Mouse (Mus musculus) forebrain, embryonic 14.5 days (tissue): Measurements from ENCODE around the gene Akap8l. TPM values are rescaled to one million over a fixed set of nuclear protein-coding genes. Genes with fewer than 3 reads are reported as not detected.

Experiments used
- ATAC-seq: fragments of 200-750 bp; cut with Nextera tagmentation; 2 replicates; pipeline ENCODE4 v1.8.0; 2017; ENCODE audit warnings: mild to moderate bottlenecking, moderate library complexity
- DNase-seq: peaks from one replicate; pipeline ENCODE4 v3.0.0-alpha.2; 2015; ENCODE audit warnings: low spot score
- H3K27ac ChIP-seq: fragments of 300-500 bp; sonication (generic); 2 replicates; pipeline ENCODE4 v1.5.1; 2014; ENCODE audit warnings: low read depth, mild to moderate bottlenecking, control low read depth, low read length, moderate library complexity
- H3K27me3 ChIP-seq: fragments of 300-500 bp; sonication (generic); replicated peaks from 2 replicates; pipeline ENCODE4 v1.6.1; 2014; ENCODE audit warnings: low read length, control low read depth, mixed read lengths; ENCODE audit not compliant: control insufficient read depth, insufficient read depth
- H3K36me3 ChIP-seq: fragments of 300-500 bp; sonication (generic); 2 replicates; pipeline ENCODE4 v1.6.1; 2014; ENCODE audit warnings: low read length, control low read depth; ENCODE audit not compliant: control insufficient read depth, insufficient read depth
- H3K4me1 ChIP-seq: fragments of 300-500 bp; sonication (generic); 2 replicates; pipeline ENCODE4 v1.6.1; 2014; ENCODE audit warnings: antibody characterized with exemption, low read length, control low read depth; ENCODE audit not compliant: control insufficient read depth, insufficient read depth
- H3K4me2 ChIP-seq: fragments of 300-500 bp; sonication (generic); 2 replicates; pipeline ENCODE4 v1.6.1; 2014; ENCODE audit warnings: mild to moderate bottlenecking, control low read depth, low read length
- H3K4me3 ChIP-seq: fragments of 300-500 bp; sonication (generic); 2 replicates; pipeline ENCODE4 v1.5.1; 2014; ENCODE audit warnings: low read depth, low read length, control low read depth
- H3K9ac ChIP-seq: fragments of 300-500 bp; sonication (generic); 2 replicates; pipeline ENCODE4 v1.6.1; 2014; ENCODE audit warnings: mild to moderate bottlenecking, low read length, control low read depth, moderate library complexity
- H3K9me3 ChIP-seq: fragments of 300-500 bp; sonication (generic); replicated peaks from 2 replicates; pipeline ENCODE4 v1.6.1; 2016; ENCODE audit warnings: low read length, control low read depth, mixed read lengths; ENCODE audit not compliant: control insufficient read depth
- WGBS: fragments of 180-500 bp; shearing (Covaris S2); extraction: QIAGEN DNeasy Blood & Tissue Kit; methylation state at CpG from one replicate; pipeline ENCODE4 v1.1.7; 2014; 5-methylcytosine and 5-hydroxymethylcytosine counted together
- polyA plus RNA-seq: library from polyadenylated mRNA; unstranded; fragments of >200 nt; fragmentation: Nextera tagmentation; extraction: Ambion mirVana; gene quantifications from 2 replicates; pipeline ENCODE4 v1.2.1, GENCODE M21; 2014

The Akap8l gene
- polyA plus RNA-seq, 1 experiment from 2014 or later, result 66.6 TPM

GRCm38 (mm10) chr17:32317708-32318107, 32.7 kb downstream of the Akap8l start:
- no peak overlapping the region for H3K9ac ChIP-seq
- WGBS, result 93% methylated on average over 3 of the region's 3 CpGs
- H3K27me3 ChIP-seq, result no peaks in the 10 kb centered on the region
- peaks cover 15% of the 10 kb centered on the region for H3K4me1 ChIP-seq
- no peak for DNase-seq
- H3K9me3 ChIP-seq, result no peaks in the 10 kb centered on the region
- H3K4me3 ChIP-seq, result no peak overlapping the region
- H3K4me2 ChIP-seq, result no peak overlapping the region
- no peak for ATAC-seq
- H3K36me3 ChIP-seq, result peaks cover 58% of the 10 kb centered on the region
- no peak overlapping the region for H3K27ac ChIP-seq

- Histone ChIP-seq H3K9me3 (no peaks in the 10 kb centered on the region), H3K9ac (no peak overlapping the region), H3K27ac (no peak overlapping the region), H3K4me2 (no peak overlapping the region), H3K4me1 (peaks cover 12% of the 10 kb centered on the region), H3K27me3 (no peaks in the 10 kb centered on the region), H3K36me3 (peaks cover 65% of the 10 kb centered on the region), H3K4me3 (no peak overlapping the region)
- WGBS, result 88% methylated on average over 8 of the region's 8 CpGs
- ATAC-seq, result no peak
- DNase-seq, result no peak
Observed at GRCm38 (mm10) chr17:32317032-32317431, 33.4 kb downstream of the Akap8l start.

GRCm38 (mm10) chr17:32315560-32315959, 34.8 kb downstream of the Akap8l start:
- Histone ChIP-seq H3K27ac (no peak overlapping the region), H3K4me2 (no peak overlapping the region), H3K4me1 (peaks cover 9% of the 10 kb centered on the region), H3K9me3 (no peaks in the 10 kb centered on the region), H3K4me3 (no peak overlapping the region), H3K27me3 (no peaks in the 10 kb centered on the region), H3K9ac (no peak overlapping the region), H3K36me3 (peaks cover 80% of the 10 kb centered on the region)
- 94% methylated on average over 5 of the region's 5 CpGs for WGBS
- DNase-seq (no peak), ATAC-seq (no peak)

- ATAC-seq, result no peak
- Histone ChIP-seq H3K27ac (no peak overlapping the region), H3K4me2 (no peak overlapping the region), H3K9ac (no peak overlapping the region), H3K4me1 (peaks cover under 1% of the 10 kb centered on the region; the same call in 1 of the 2 replicates), H3K4me3 (no peak overlapping the region), H3K27me3 (no peaks in the 10 kb centered on the region), H3K9me3 (no peaks in the 10 kb centered on the region), H3K36me3 (peaks cover 97% of the 10 kb centered on the region)
- WGBS, result 83% methylated on average over 5 of the region's 5 CpGs
- no peak for DNase-seq
Observed at GRCm38 (mm10) chr17:32313892-32314291, 36.5 kb downstream of the Akap8l start.

GRCm38 (mm10) chr17:32312801-32313200, 37.6 kb downstream of the Akap8l start:
- H3K4me3 ChIP-seq, result no peak overlapping the region
- DNase-seq (no peak), ATAC-seq (no peak)
- H3K27me3 ChIP-seq, result no peaks in the 10 kb centered on the region
- H3K4me1 ChIP-seq, result no peaks in the 10 kb centered on the region
- peaks cover 100% of the 10 kb centered on the region for H3K36me3 ChIP-seq
- H3K4me2 ChIP-seq, result no peak overlapping the region
- H3K9me3 ChIP-seq, result no peaks in the 10 kb centered on the region
- H3K9ac ChIP-seq, result no peak overlapping the region
- H3K27ac ChIP-seq, result no peak overlapping the region
- 92% methylated on average over 8 of the region's 8 CpGs for WGBS

- H3K27ac ChIP-seq, result no peak overlapping the region
- H3K9me3 ChIP-seq, result no peaks in the 10 kb centered on the region
- H3K4me1 ChIP-seq, result no peaks in the 10 kb centered on the region
- DNase-seq, result no peak
- no peaks in the 10 kb centered on the region for H3K27me3 ChIP-seq
- ATAC-seq, result no peak
- H3K9ac ChIP-seq, result no peak overlapping the region
- H3K4me3 ChIP-seq, result no peak overlapping the region
- 92% methylated on average over 4 of the region's 4 CpGs for WGBS
- H3K4me2 ChIP-seq, result no peak overlapping the region
- peaks cover 99% of the 10 kb centered on the region for H3K36me3 ChIP-seq
Observed at GRCm38 (mm10) chr17:32307963-32308362, 42.4 kb downstream of the Akap8l start.

GRCm38 (mm10) chr17:32298125-32298524, 52.3 kb downstream of the Akap8l start:
- Histone ChIP-seq H3K27me3 (no peaks in the 10 kb centered on the region), H3K9ac (no peak overlapping the region), H3K9me3 (no peaks in the 10 kb centered on the region), H3K4me1 (no peaks in the 10 kb centered on the region), H3K4me2 (no peak overlapping the region), H3K36me3 (0 out of 2 replicates have a peak, but pooled peaks cover 6% of the 10 kb centered on the region), H3K4me3 (no peak overlapping the region), H3K27ac (no peak overlapping the region)
- 89% methylated on average over 1 of the region's 1 CpGs for WGBS
- ATAC-seq (no peak), DNase-seq (no peak)

- no peak overlapping the region for H3K9ac ChIP-seq
- H3K27me3 ChIP-seq, result no peaks in the 10 kb centered on the region
- H3K4me1 ChIP-seq, result no peaks in the 10 kb centered on the region
- H3K27ac ChIP-seq, result no peak overlapping the region
- 88% methylated on average over 2 of the region's 2 CpGs for WGBS
- H3K4me2 ChIP-seq, result no peak overlapping the region
- no peaks in the 10 kb centered on the region for H3K36me3 ChIP-seq
- H3K4me3 ChIP-seq, result no peak overlapping the region
- ATAC-seq, result no peak
- H3K9me3 ChIP-seq, result no peaks in the 10 kb centered on the region
- no peak for DNase-seq
Observed at GRCm38 (mm10) chr17:32295901-32296300, 54.5 kb downstream of the Akap8l start.

- ATAC-seq, result no peak
- 92% methylated on average over 4 of the region's 4 CpGs for WGBS
- no peaks in the 10 kb centered on the region for H3K27me3 ChIP-seq
- H3K4me1 ChIP-seq, result no peaks in the 10 kb centered on the region
- DNase-seq, result no peak
- H3K9me3 ChIP-seq, result no peaks in the 10 kb centered on the region
- no peak overlapping the region for H3K27ac ChIP-seq
- H3K4me3 ChIP-seq, result no peak overlapping the region
- no peak overlapping the region for H3K4me2 ChIP-seq
- no peaks in the 10 kb centered on the region for H3K36me3 ChIP-seq
- no peak overlapping the region for H3K9ac ChIP-seq
Observed at GRCm38 (mm10) chr17:32295160-32295559, 55.2 kb downstream of the Akap8l start.
